Mouse (Mus musculus): ENCODE data around the gene Prss57.
"Not testable (repeated sequence)": the region's sequence is repeated elsewhere in the genome, so short reads cannot be mapped to it uniquely, and the experiment has no call there.

Prss57 gene

GRCm38 (mm10) chr10:79781956-79782355 lies 8.8 kb downstream of the Prss57 start:
- DNase-seq (ENCODE audit: low spot score): no peak

GRCm38 (mm10) chr10:79781139-79781538 lies 9.6 kb downstream of the Prss57 start:
- no peak for DNase-seq (ENCODE audit: low spot score)

GRCm38 (mm10) chr10:79780664-79781015 lies 10.1 kb downstream of the Prss57 start:
- DNase-seq (ENCODE audit: low spot score): no peak

- DNase-seq (ENCODE audit: low spot score): peak; percentile 98
These were observed 10.7 kb downstream of the Prss57 start for GRCm38 (mm10) chr10:79779784-79780663.

- DNase-seq (ENCODE audit: low spot score): no peak
These were observed 11.6 kb downstream of the Prss57 start for GRCm38 (mm10) chr10:79779193-79779592.

- DNase-seq (ENCODE audit: low spot score): no peak
These were observed 12.8 kb downstream of the Prss57 start for GRCm38 (mm10) chr10:79778006-79778405.

GRCm38 (mm10) chr10:79777103-79777531 lies 13.6 kb downstream of the Prss57 start, which contains the start of gene Fstl3:
Gene Fstl3, plus strand, starts transcription at chr10:79777272.
- DNase-seq (ENCODE audit: low spot score): no peak

- DNase-seq (ENCODE audit: low spot score): no peak
These were observed 16.1 kb downstream of the Prss57 start for GRCm38 (mm10) chr10:79774486-79775279.

- no peak for DNase-seq (ENCODE audit: low spot score)
These were observed 17.6 kb downstream of the Prss57 start for GRCm38 (mm10) chr10:79773208-79773607.

- DNase-seq (ENCODE audit: low spot score): no peak
These were observed 18.4 kb downstream of the Prss57 start for GRCm38 (mm10) chr10:79772320-79772719.

- no peak for DNase-seq (ENCODE audit: low spot score)
These were observed 21.4 kb downstream of the Prss57 start for GRCm38 (mm10) chr10:79769329-79769728.

- peak; percentile 87 for DNase-seq (ENCODE audit: low spot score)
These were observed 22.4 kb downstream of the Prss57 start for GRCm38 (mm10) chr10:79768400-79768799.

GRCm38 (mm10) chr10:79767372-79768244 lies 23.2 kb downstream of the Prss57 start:
- peak; percentile 96 for DNase-seq (ENCODE audit: low spot score)

- DNase-seq (ENCODE audit: low spot score): peak; percentile 99
These were observed 24.0 kb downstream of the Prss57 start, which contains the start of gene Rnf126 for GRCm38 (mm10) chr10:79766508-79767325. Gene Rnf126, minus strand, starts transcription at chr10:79766952.

- no peak for DNase-seq (ENCODE audit: low spot score)
These were observed 24.7 kb downstream of the Prss57 start for GRCm38 (mm10) chr10:79766001-79766507.

- DNase-seq (ENCODE audit: low spot score): no peak
These were observed 25.5 kb downstream of the Prss57 start for GRCm38 (mm10) chr10:79765228-79765745.

GRCm38 (mm10) chr10:79764234-79764633 lies 26.5 kb downstream of the Prss57 start:
- no peak for DNase-seq (ENCODE audit: low spot score)

- no peak for DNase-seq (ENCODE audit: low spot score)
These were observed 27.9 kb downstream of the Prss57 start for GRCm38 (mm10) chr10:79762875-79763274.

- no peak for DNase-seq (ENCODE audit: low spot score)
These were observed 30.1 kb downstream of the Prss57 start for GRCm38 (mm10) chr10:79760603-79761143.

GRCm38 (mm10) chr10:79759675-79760074 lies 31.1 kb downstream of the Prss57 start:
- not testable (repeated sequence) for DNase-seq (ENCODE audit: low spot score)
